Mouse (Mus musculus) adrenal gland, adult 18-20 months (tissue): ENCODE results near the gene Igfals. TPM values are rescaled to one million over a fixed set of nuclear protein-coding genes. Genes with fewer than 3 reads are reported as not detected.
A peak's percentile ranks its signal among the peaks of the same experiment; 100 is the strongest.

Source experiments
- DNase-seq, 2 experiments: peaks; one replicate each; pipeline ENCODE4 v3.0.0; 2021 to 2022; ENCODE audit warnings: low spot score in 2 of 2
- long read RNA-seq, 2 experiments: library from polyadenylated mRNA; stranded (forward); transcript quantifications; one replicate each; pipeline ENCODE4 v2.0.0; 2021
- total RNA-seq, 2 experiments: library from RNA; stranded (reverse); gene quantifications; 1 replicate in 1 of 2; 2 replicates in 1 of 2; pipeline ENCODE4 v1.2.3; 2021

Igfals gene
- 1 to 10 TPM; 2.0 to 2.7 TPM for total RNA-seq
- long read RNA-seq, experiment 1, transcript Igfals-201 (2 exons, 2,625 nt), result major isoform, 7 of 8 reads
- long read RNA-seq, experiment 1, partial matches to known transcripts, result 1 of 8 reads
- long read RNA-seq, experiment 1, other reads (novel, unspliced or antisense), result 0 of 8 reads
- long read RNA-seq, experiment 2, transcript Igfals-201 (2 exons, 2,625 nt), result major isoform, 21 of 26 reads
- long read RNA-seq, experiment 2, partial matches to known transcripts, result 0 of 26 reads
- long read RNA-seq, experiment 2, other reads (novel, unspliced or antisense), result 3 of 26 reads

- no peak for DNase-seq
Observed at GRCm38 (mm10) chr17:24865776-24866175, at the start of gene Igfals. TSS of gene Igfals (plus strand) at chr17:24865997.

- DNase-seq, result no peak
Observed at GRCm38 (mm10) chr17:24817503-24817902, 48.3 kb upstream of the Igfals start.

- no peak for DNase-seq
Observed at GRCm38 (mm10) chr17:24818172-24818571, 47.6 kb upstream of the Igfals start.

- no peak for DNase-seq
Observed at GRCm38 (mm10) chr17:24819469-24819868, 46.3 kb upstream of the Igfals start.

GRCm38 (mm10) chr17:24821351-24822280, 44.2 kb upstream of the Igfals start:
- peak in 1 of 2 experiments; percentile 25 for DNase-seq

GRCm38 (mm10) chr17:24839842-24840241, 26.0 kb upstream of the Igfals start, which contains the start of gene Hagh:
TSS of gene Hagh (plus strand) at chr17:24840143.
- DNase-seq, result no peak

- DNase-seq, result no peak
Observed at GRCm38 (mm10) chr17:24840341-24840740, 25.5 kb upstream of the Igfals start.

- no peak for DNase-seq
Observed at GRCm38 (mm10) chr17:24841133-24841532, 24.7 kb upstream of the Igfals start.

- no peak for DNase-seq
Observed at GRCm38 (mm10) chr17:24842631-24843030, 23.2 kb upstream of the Igfals start.

- no peak for DNase-seq
Observed at GRCm38 (mm10) chr17:24844525-24844924, 21.3 kb upstream of the Igfals start.

GRCm38 (mm10) chr17:24847386-24847785, 18.4 kb upstream of the Igfals start:
- no peak for DNase-seq

GRCm38 (mm10) chr17:24848600-24849031, 17.2 kb upstream of the Igfals start:
- no peak for DNase-seq

GRCm38 (mm10) chr17:24849733-24850064, 16.1 kb upstream of the Igfals start:
- DNase-seq, result no peak

- peak; percentile 86 to 90 for DNase-seq
Observed at GRCm38 (mm10) chr17:24850065-24850772, 15.6 kb upstream of the Igfals start, which contains the start of gene Fahd1. TSS of gene Fahd1 (minus strand) at chr17:24850364.

GRCm38 (mm10) chr17:24850773-24851127, 15.0 kb upstream of the Igfals start:
- DNase-seq, result no peak

- DNase-seq, result no peak
Observed at GRCm38 (mm10) chr17:24851381-24852125, 14.2 kb upstream of the Igfals start.

GRCm38 (mm10) chr17:24855838-24856464, 9.8 kb upstream of the Igfals start:
- no peak for DNase-seq

- DNase-seq, result peak in 1 of 2 experiments; percentile 14
Observed at GRCm38 (mm10) chr17:24856589-24856988, 9.2 kb upstream of the Igfals start.

GRCm38 (mm10) chr17:24857831-24858470, 7.8 kb upstream of the Igfals start:
- no peak for DNase-seq

GRCm38 (mm10) chr17:24858967-24859366, 6.8 kb upstream of the Igfals start:
- DNase-seq, result no peak
